Mouse (Mus musculus): ENCODE data around the gene D10Jhu81e.

DNA sequence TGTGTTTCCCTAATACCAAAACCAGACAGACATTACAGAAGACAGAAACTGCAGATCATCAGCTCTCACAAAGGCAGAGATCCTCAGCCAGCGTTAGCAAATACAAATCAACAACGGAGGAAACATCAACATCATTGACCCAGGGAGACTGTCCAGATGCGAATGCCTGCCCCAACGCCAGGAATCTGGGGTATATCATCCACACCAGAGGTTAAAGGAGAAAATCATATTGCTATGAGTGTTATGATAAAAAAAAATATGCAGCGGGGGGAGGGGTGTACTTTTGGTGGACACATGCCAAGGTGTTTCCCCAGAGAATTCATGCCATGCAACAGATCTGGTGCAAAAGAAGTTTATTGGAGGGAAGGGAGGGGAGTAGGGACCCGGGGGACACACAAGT lies 12.7 kb downstream of the D10Jhu81e start:
- no peak for TF ChIP-seq CTCF (conservative IDR thresholded peaks at IDR 0.05; ENCODE audit: low read length)
- TF ChIP-seq NANOG (IDR thresholded peaks at IDR 0.05; ENCODE audit: borderline replicate concordance, low read length): no peak

All from E14TG2a.4 (cell line).